Mouse (Mus musculus): ENCODE data around the gene Bnc2.

- TF ChIP-seq CTCF (IDR thresholded peaks at IDR 0.05; ENCODE audit: borderline replicate concordance, control insufficient read depth, extremely low read depth, insufficient read depth, low read length, poor library complexity): no peak
- no peak for TF ChIP-seq POLR2A (IDR thresholded peaks at IDR 0.05; ENCODE audit: control insufficient read depth, extremely low read depth, insufficient read depth, low read length, poor library complexity)
These were observed 295.8 kb downstream of the Bnc2 start for GRCm38 (mm10) chr4:84379289-84379688.

Measured in thymus, adult 2 months (tissue).